Mouse (Mus musculus) layer of hippocampus, adult 9-11 months (tissue): ENCODE results near the gene Mid1.
"Not testable (repeated sequence)": the region's sequence is repeated elsewhere in the genome, so short reads cannot be mapped to it uniquely, and the experiment has no call there.

Source experiments
- DNase-seq: peaks from one replicate; pipeline ENCODE4 v3.0.0; 2022

Mid1 gene

GRCm38 (mm10) chrX:169989691-169990631, 305.0 kb downstream of the Mid1 start:
- peak; percentile 78 for DNase-seq

- peak; percentile 99 for DNase-seq
These were observed 306.3 kb downstream of the Mid1 start for GRCm38 (mm10) chrX:169991128-169991873.

GRCm38 (mm10) chrX:169992086-169992930, 307.3 kb downstream of the Mid1 start:
- peak; percentile 47 for DNase-seq

- DNase-seq: peak; percentile 53
These were observed 308.1 kb downstream of the Mid1 start for GRCm38 (mm10) chrX:169992951-169993547.

GRCm38 (mm10) chrX:169994011-169994865, 309.2 kb downstream of the Mid1 start:
- DNase-seq: peak; percentile 67

GRCm38 (mm10) chrX:169994866-169995711, 310.1 kb downstream of the Mid1 start:
- not testable (repeated sequence) for DNase-seq

- DNase-seq: peak; percentile 38
These were observed 311.0 kb downstream of the Mid1 start for GRCm38 (mm10) chrX:169995909-169996521.

GRCm38 (mm10) chrX:169996926-169997325, 311.9 kb downstream of the Mid1 start:
- peak; percentile 94 for DNase-seq

- not testable (repeated sequence) for DNase-seq
These were observed 312.5 kb downstream of the Mid1 start for GRCm38 (mm10) chrX:169997456-169997853.

GRCm38 (mm10) chrX:169997854-169998456, 313.0 kb downstream of the Mid1 start:
- DNase-seq: peak; percentile 100

GRCm38 (mm10) chrX:169998559-169999219, 313.7 kb downstream of the Mid1 start:
- not testable (repeated sequence) for DNase-seq

GRCm38 (mm10) chrX:169999226-169999883, 314.4 kb downstream of the Mid1 start:
- peak; percentile 78 for DNase-seq

GRCm38 (mm10) chrX:169999912-170000641, 315.1 kb downstream of the Mid1 start:
- not testable (repeated sequence) for DNase-seq

- peak; percentile 31 for DNase-seq
These were observed 315.8 kb downstream of the Mid1 start for GRCm38 (mm10) chrX:170000642-170001387.

- not testable (repeated sequence) for DNase-seq
These were observed 316.3 kb downstream of the Mid1 start for GRCm38 (mm10) chrX:170001388-170001695.

- peak; percentile 81 for DNase-seq
These were observed 317.7 kb downstream of the Mid1 start for GRCm38 (mm10) chrX:170002510-170003197.
